8 mouse cellular contexts compared by ENCODE assay signal in genomic region chr5:134186961-134187731, GRCm38 (mm10). TPM values are rescaled to one million over a fixed set of nuclear protein-coding genes. Genes with fewer than 3 reads are reported as not detected.
DNase-seq lines count a peak whose midpoint lies in the region; ATAC-seq and TF ChIP-seq lines count a peak whose summit lies in the region.

No protein-coding gene starts in this region.

- peak; percentile 96 for TF ChIP-seq CTCF in liver, adult 2 months (IDR thresholded peaks at IDR 0.05; ENCODE audit: low read depth, low read length)

- WGBS in hindbrain, embryonic 10.5 days, result 71% methylated on average over 4 of the region's 4 CpGs
- 77% methylated on average over 4 of the region's 4 CpGs for WGBS in hindbrain, embryonic 14.5 days
- 55% methylated on average over 4 of the region's 4 CpGs for WGBS in liver, adult 2 months

- no peaks in the 10 kb centered on the region for H3K36me3 ChIP-seq in hindbrain, embryonic 10.5 days
- no peaks in the 10 kb centered on the region for H3K36me3 ChIP-seq in hindbrain, embryonic 14.5 days (replicated peaks; ENCODE audit: control insufficient read depth, insufficient read depth)
- no peaks in the 10 kb centered on the region for H3K36me3 ChIP-seq in liver, adult 2 months (ENCODE audit: control insufficient read depth, insufficient read depth, low read length)

- no peaks in the 10 kb centered on the region for H3K27me3 ChIP-seq in hindbrain, embryonic 10.5 days (ENCODE audit: insufficient read depth, poor library complexity, severe bottlenecking)
- no peaks in the 10 kb centered on the region for H3K27me3 ChIP-seq in hindbrain, embryonic 14.5 days (ENCODE audit: control insufficient read depth, insufficient read depth, low read length)
- H3K27me3 ChIP-seq in liver, adult 2 months (ENCODE audit: control insufficient read depth, insufficient read depth, low read length), result no peaks in the 10 kb centered on the region

- H3K4me2 ChIP-seq in hindbrain, embryonic 14.5 days (replicated peaks), result no peak overlapping the region

- no peaks in the 10 kb centered on the region for H3K9me3 ChIP-seq in hindbrain, embryonic 10.5 days
- H3K9me3 ChIP-seq in hindbrain, embryonic 14.5 days (ENCODE audit: control insufficient read depth, low read length), result no peaks in the 10 kb centered on the region

- H3K4me1 ChIP-seq in hindbrain, embryonic 10.5 days (replicated peaks), result peaks cover 17% of the 10 kb centered on the region
- peaks cover 13% of the 10 kb centered on the region for H3K4me1 ChIP-seq in hindbrain, embryonic 14.5 days (replicated peaks; ENCODE audit: control insufficient read depth, insufficient read depth, low read length)
- H3K4me1 ChIP-seq in liver, adult 2 months (ENCODE audit: control insufficient read depth, insufficient read depth, low read length), result peaks cover 10% of the 10 kb centered on the region

- H3K9ac ChIP-seq in hindbrain, embryonic 14.5 days, result no peak overlapping the region
- no peak overlapping the region for H3K9ac ChIP-seq in liver, adult 2 months (ENCODE audit: low read depth, low read length)

- no peaks in the 10 kb centered on the region; the same call in 1 of the 2 replicates for H3K79me2 ChIP-seq in liver, adult 2 months (ENCODE audit: control insufficient read depth, insufficient read depth, low read length)

- ATAC-seq in hindbrain, embryonic 14.5 days (ENCODE audit: low FRiP score), result no peak

- H3K4me3 ChIP-seq in hindbrain, embryonic 10.5 days, result no peak overlapping the region
- H3K4me3 ChIP-seq in hindbrain, embryonic 14.5 days (replicated peaks; ENCODE audit: low read length), result no peak overlapping the region
- no peak overlapping the region for H3K4me3 ChIP-seq in liver, adult 2 months (ENCODE audit: insufficient read depth, low read depth, low read length)

- H3K27ac ChIP-seq in hindbrain, embryonic 10.5 days, result no peak overlapping the region
- no peak overlapping the region for H3K27ac ChIP-seq in hindbrain, embryonic 14.5 days
- no peak overlapping the region for H3K27ac ChIP-seq in liver, adult 2 months (replicated peaks; ENCODE audit: insufficient read depth, low read depth, low read length)

- peak; percentile 68 for DNase-seq in hindbrain, embryonic 10.5 days (ENCODE audit: low spot score)
- no peak for DNase-seq in hindbrain, embryonic 14.5 days (ENCODE audit: low spot score)
- peak; percentile 85 for DNase-seq in CD4-positive helper T cell, adult 2 months (ENCODE audit: low read depth, low spot score)
- DNase-seq in T-cell, adult 2 months (ENCODE audit: low spot score), result peak; percentile 81
- DNase-seq in embryo, embryonic 9.5 days (ENCODE audit: extremely low spot score), result peak; percentile 73
- DNase-seq in liver, adult 2 months (ENCODE audit: extremely low read depth, low read depth, low spot score), result peak; percentile 43
- DNase-seq in retina, embryonic 14.5 days (ENCODE audit: low spot score), result peak; percentile 70
- peak; percentile 83 for DNase-seq in thymus, postnatal 4 days

- TF ChIP-seq POLR2A in liver, adult 2 months (IDR thresholded peaks at IDR 0.05; ENCODE audit: extremely low read depth, insufficient read depth, low read length), result no peak

RNA-seq across cellular contexts. Expression of gene Gtf2ird2, which starts 3.3 kb away (rescaled TPM):
- 6.8 and 9.3 TPM in 2 replicates for polyA plus RNA-seq in hindbrain, embryonic 10.5 days (2016; fragmentation: Nextera tagmentation; extraction: Ambion mirVana)
- 11.6 and 13.5 TPM in 2 replicates for polyA plus RNA-seq in hindbrain, embryonic 14.5 days (2014; fragmentation: Nextera tagmentation; extraction: Ambion mirVana)
- total RNA-seq in liver, adult 2 months (2014; rRNA removed), result 3.1 and 4.2 TPM in 2 replicates
- 2.4 and 2.8 TPM in 2 replicates for polyA plus RNA-seq in liver, adult 2 months (2012; rRNA removed)

RNA-seq across cellular contexts. Expression of gene Rcc1l, which starts 10.6 kb away (rescaled TPM):
- 31.0 and 35.7 TPM in 2 replicates for polyA plus RNA-seq in hindbrain, embryonic 10.5 days (2016; fragmentation: Nextera tagmentation; extraction: Ambion mirVana)
- 16.6 and 17.5 TPM in 2 replicates for polyA plus RNA-seq in hindbrain, embryonic 14.5 days (2014; fragmentation: Nextera tagmentation; extraction: Ambion mirVana)
- total RNA-seq in liver, adult 2 months (2014; rRNA removed), result 9.9 and 11.2 TPM in 2 replicates
- polyA plus RNA-seq in liver, adult 2 months (2012; rRNA removed), result 16.4 and 16.9 TPM in 2 replicates

RNA-seq across cellular contexts. Expression of gene Ncf1, which starts 42.3 kb away (rescaled TPM):
- 2.6 and 3.1 TPM in 2 replicates for polyA plus RNA-seq in hindbrain, embryonic 10.5 days (2016; fragmentation: Nextera tagmentation; extraction: Ambion mirVana)
- polyA plus RNA-seq in hindbrain, embryonic 14.5 days (2014; fragmentation: Nextera tagmentation; extraction: Ambion mirVana), result 2.3 and 2.6 TPM in 2 replicates
- 2.9 and 4.3 TPM in 2 replicates for total RNA-seq in liver, adult 2 months (2014; rRNA removed)
- polyA plus RNA-seq in liver, adult 2 months (2012; rRNA removed), result 2.2 and 3.3 TPM in 2 replicates
